Mouse (Mus musculus) T-helper 1 cell (primary cell): ENCODE data around the gene Defb39.

Experiments
- in situ Hi-C: fragments of 300-600 bp; cut with MboI, MseI; formaldehyde crosslinking; loops from one replicate; pipeline ENCODE4 v1.15.1; 2025; ENCODE audit warnings: high pct_unique_total_duplicates

Gene Defb39

DNA sequence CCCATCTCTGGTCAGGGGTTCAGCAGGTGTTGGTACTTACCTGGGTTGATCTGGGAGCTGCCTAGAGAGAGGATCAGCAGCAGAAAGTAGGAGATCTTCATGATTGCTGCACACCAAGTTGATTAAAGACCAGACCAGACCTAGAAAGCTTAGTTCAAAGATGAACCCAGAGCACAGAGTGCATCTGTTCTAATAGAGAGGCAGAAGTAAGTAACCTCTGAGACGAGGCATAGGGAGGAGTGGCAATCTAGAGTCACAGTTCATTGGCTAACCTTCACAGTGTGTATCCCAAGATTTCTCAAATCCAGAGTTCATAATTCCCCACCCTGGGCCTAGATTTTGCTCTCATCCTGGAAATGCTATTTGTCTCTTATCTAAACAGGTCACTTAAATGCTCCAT lies at the start of gene Defb39:
Defb39 (minus strand) TSS at position 101 of the 400 bp plus-strand sequence.
- in situ Hi-C loops = no loop called here

DNA sequence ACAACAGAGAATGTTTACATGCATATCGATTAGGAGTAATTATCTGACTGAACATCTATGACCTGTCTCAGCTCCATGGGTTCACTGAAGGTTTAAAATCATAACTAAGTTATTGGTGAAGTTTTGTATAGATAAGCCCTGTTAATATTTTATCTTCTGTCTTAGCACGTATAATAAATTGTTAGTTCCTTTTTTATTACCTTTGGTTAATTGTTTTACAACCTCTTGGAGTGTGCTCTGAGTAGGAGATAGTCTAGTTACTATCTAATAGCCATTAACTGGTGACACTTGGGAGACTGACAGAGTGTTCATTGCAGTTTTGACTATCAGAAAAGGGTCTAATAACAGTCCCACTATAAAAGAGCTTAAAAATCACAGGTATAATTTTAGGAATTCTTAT lies 1.4 kb upstream of the Defb39 start:
- in situ Hi-C loops = no loop called here

DNA sequence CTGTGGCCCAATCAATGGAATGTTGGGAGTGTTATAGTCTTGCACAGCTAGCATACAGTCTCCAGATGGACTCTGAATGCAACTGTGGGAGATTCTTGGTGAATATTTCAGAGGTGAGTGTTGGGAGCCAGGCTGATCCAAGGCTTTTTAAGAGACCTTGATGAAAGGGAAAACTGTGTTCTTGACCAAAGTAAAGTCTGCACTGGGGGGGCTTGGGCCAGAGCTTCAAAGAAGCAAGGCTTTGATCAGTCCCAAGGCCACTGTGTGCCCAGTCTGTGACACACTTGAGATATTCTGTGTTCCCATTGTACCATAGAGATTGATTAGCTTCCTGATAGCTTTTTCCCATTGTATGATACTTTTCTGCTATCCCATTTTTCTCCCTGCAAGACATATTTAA lies 1.7 kb downstream of the Defb39 start:
- in situ Hi-C loops = no loop called here

DNA sequence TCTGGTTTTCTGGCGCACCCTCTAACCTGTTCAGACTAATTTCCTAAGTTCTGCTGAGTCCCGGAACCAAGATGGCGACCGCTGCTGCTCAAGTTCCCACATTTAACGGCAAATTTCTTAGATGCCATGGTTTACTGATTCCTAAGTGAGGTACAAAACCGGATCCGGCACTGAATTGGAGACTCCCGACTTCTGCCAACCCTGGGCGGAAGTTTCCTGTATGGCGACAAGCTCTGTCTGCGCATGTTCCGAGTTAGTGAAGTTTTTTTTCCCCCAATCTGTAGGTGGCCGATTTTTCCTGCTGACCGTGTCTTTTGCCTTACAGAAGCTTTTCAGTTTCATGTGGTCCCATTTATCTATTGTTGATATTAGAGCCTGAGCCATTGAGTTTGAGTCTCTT lies 19.4 kb downstream of the Defb39 start:
- in situ Hi-C loops = no loop called here

DNA sequence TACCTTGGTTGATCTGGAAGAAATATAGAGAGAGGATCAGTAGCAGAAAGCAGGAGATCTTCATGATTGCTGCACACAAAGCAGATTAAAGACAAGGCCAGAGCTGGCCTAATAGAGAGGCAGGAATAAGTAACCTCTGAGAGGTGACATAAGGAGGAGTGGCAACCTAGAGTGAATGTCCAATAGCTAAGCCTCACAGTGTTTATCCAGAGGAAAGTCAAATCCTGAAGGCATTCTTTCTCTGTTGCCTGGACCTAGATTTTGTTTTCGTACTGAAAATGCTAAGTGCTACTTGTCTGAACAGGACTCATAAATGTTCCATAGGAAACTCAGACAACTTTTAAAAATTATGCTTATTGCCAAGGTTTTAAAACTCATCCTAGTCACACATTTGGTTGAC lies 38.1 kb downstream of the Defb39 start, which contains the start of gene Defb38:
Defb38 (minus strand) TSS at position 101 of the 400 bp plus-strand sequence.
- in situ Hi-C loops = no loop called here
